Mouse (Mus musculus) heart, postnatal 25 days (tissue): ENCODE data around the gene Gal3st2c. TPM values are rescaled to one million over a fixed set of nuclear protein-coding genes. Genes with fewer than 3 reads are reported as not detected.
"Not testable (repeated sequence)": the region's sequence is repeated elsewhere in the genome, so short reads cannot be mapped to it uniquely, and the experiment has no call there.

ENCODE experiments used
- DNase-seq: peaks from one replicate; pipeline ENCODE4 v3.0.0; 2022; ENCODE audit warnings: low spot score
- intact Hi-C: fragments of 180-260 bp; cut with DNase I; formaldehyde crosslinking; loops from one replicate; pipeline ENCODE4 v1.15.1; 2025
- total RNA-seq, 2 experiments: library from RNA; stranded (reverse); gene quantifications; 2 replicates each; pipeline ENCODE4 v1.2.3; 2021

Gal3st2c gene
- total RNA-seq, 2 experiments from 2014 or later, result 1.0 to 1.1 TPM

GRCm38 (mm10) chr1:94034984-94035743, 44.9 kb downstream of the Gal3st2c start:
- peak; percentile 87 for DNase-seq
- intact Hi-C loops, result loop anchor here (1.0 kb wide), 1 partner anchor 44 kb away; no protein-coding TSS in a partner anchor

- no peak for DNase-seq
- intact Hi-C loops, result no loop called here
Measured at GRCm38 (mm10) chr1:94040391-94040790, 50.1 kb downstream of the Gal3st2c start.

- DNase-seq, result no peak
- intact Hi-C loops, result no loop called here
Measured at GRCm38 (mm10) chr1:94045559-94045958, 55.2 kb downstream of the Gal3st2c start.

- intact Hi-C loops, result no loop called here
- DNase-seq, result no peak
Measured at GRCm38 (mm10) chr1:94046544-94046943, 56.2 kb downstream of the Gal3st2c start.

GRCm38 (mm10) chr1:94051104-94051503, 60.8 kb downstream of the Gal3st2c start:
- no peak for DNase-seq
- intact Hi-C loops, result no loop called here

- intact Hi-C loops, result no loop called here
Measured at GRCm38 (mm10) chr1:94052373-94052772, 62.1 kb downstream of the Gal3st2c start, which contains the start of gene Pdcd1. Pdcd1 (minus strand) TSS chr1:94052553.

GRCm38 (mm10) chr1:94053530-94054216, 63.4 kb downstream of the Gal3st2c start:
- DNase-seq, result no peak
- intact Hi-C loops, result no loop called here

More at GRCm38 (mm10) chr1:94052373-94052772, 62.1 kb downstream of the Gal3st2c start, which contains the start of gene Pdcd1:
- no peak for DNase-seq

GRCm38 (mm10) chr1:94054481-94054880, 64.2 kb downstream of the Gal3st2c start:
- no peak for DNase-seq
- intact Hi-C loops, result no loop called here

GRCm38 (mm10) chr1:94055966-94056365, 65.7 kb downstream of the Gal3st2c start:
- DNase-seq, result no peak
- intact Hi-C loops, result no loop called here

GRCm38 (mm10) chr1:94057401-94057800, 67.1 kb downstream of the Gal3st2c start:
- intact Hi-C loops, result no loop called here
- DNase-seq, result no peak

GRCm38 (mm10) chr1:94058281-94058680, 68.0 kb downstream of the Gal3st2c start:
- DNase-seq, result not testable (repeated sequence)

More at GRCm38 (mm10) chr1:94058281-94058680, 68.0 kb downstream of the Gal3st2c start:
- intact Hi-C loops, result not testable (repeated sequence)

Other genes with a start within 250 kb of the Gal3st2c start
- 10 to 100 TPM; 36.9 to 37.9 TPM for gene Atg4b, start 239.0 kb upstream of the Gal3st2c start, total RNA-seq
- gene Thap4, start 235.6 kb upstream of the Gal3st2c start, total RNA-seq, result 10 to 100 TPM; 78.5 to 84.7 TPM
- 10 to 100 TPM; 23.9 to 24.8 TPM for gene Dtymk, start 188.6 kb upstream of the Gal3st2c start, total RNA-seq
- 10 to 100 TPM; 10.7 to 12.6 TPM for gene Ing5, start 186.5 kb upstream of the Gal3st2c start, total RNA-seq
- gene D2hgdh, start 165.6 kb upstream of the Gal3st2c start, total RNA-seq, result 10 to 100 TPM; 29.7 to 34.8 TPM
- under 1 TPM; 0.70 to 0.84 TPM for gene Gal3st2, start 129.2 kb upstream of the Gal3st2c start, total RNA-seq
- gene Gal3st2b, start 72.2 kb upstream of the Gal3st2c start, total RNA-seq, result under 1 TPM; 0.39 to 0.59 TPM
- gene Neu4, start 29.9 kb downstream of the Gal3st2c start, total RNA-seq, result not detected
- gene Pdcd1, start 62.0 kb downstream of the Gal3st2c start, total RNA-seq, result not detected